Mouse (Mus musculus) ES-Bruce4 (cell line): ENCODE data around the gene Dmac2. TPM values are rescaled to one million over a fixed set of nuclear protein-coding genes. Genes with fewer than 3 reads are reported as not detected.
"Not testable (repeated sequence)": the region's sequence is repeated elsewhere in the genome, so short reads cannot be mapped to it uniquely, and the experiment has no call there.

Experiments used
- H3K27ac ChIP-seq: 2 replicates; pipeline ENCODE4 v1.5.1; 2012; ENCODE audit warnings: low read length, inconsistent platforms; ENCODE audit not compliant: insufficient read depth
- H3K27me3 ChIP-seq: 2 replicates; pipeline ENCODE4 v1.6.1; 2012; ENCODE audit warnings: mild to moderate bottlenecking, low read length, inconsistent platforms; ENCODE audit not compliant: control insufficient read depth, poor library complexity, insufficient read depth, severe bottlenecking
- H3K36me3 ChIP-seq: 2 replicates; pipeline ENCODE4 v1.6.1; 2012; ENCODE audit warnings: inconsistent platforms, mild to moderate bottlenecking, low read length, moderate library complexity; ENCODE audit not compliant: control insufficient read depth, poor library complexity, insufficient read depth, severe bottlenecking
- H3K4me1 ChIP-seq: one replicate; pipeline ENCODE4 v1.8.1; 2011; ENCODE audit warnings: low read length; ENCODE audit not compliant: control insufficient read depth, insufficient read depth
- H3K4me3 ChIP-seq: 2 replicates; pipeline ENCODE4 v1.5.1; 2011; ENCODE audit warnings: low read depth, mild to moderate bottlenecking, low read length
- H3K9ac ChIP-seq: 2 replicates; pipeline ENCODE4 v1.6.1; 2012; ENCODE audit warnings: low read depth, mild to moderate bottlenecking, inconsistent platforms; ENCODE audit not compliant: poor library complexity, severe bottlenecking
- H3K9me3 ChIP-seq: replicated peaks from 2 replicates; pipeline ENCODE4 v1.6.1; 2012; ENCODE audit warnings: mild to moderate bottlenecking, low read length, inconsistent platforms; ENCODE audit not compliant: control insufficient read depth, poor library complexity, insufficient read depth, severe bottlenecking
- CTCF ChIP-seq: IDR thresholded peaks from one replicate; pipeline ENCODE4 v1.8.1; 2011; ENCODE audit warnings: low read depth, low read length
- EP300 ChIP-seq: IDR thresholded peaks from 2 replicates; pipeline ENCODE4 v1.6.1; 2011; ENCODE audit warnings: low read depth, low read length; ENCODE audit not compliant: insufficient read depth
- POLR2A ChIP-seq: IDR thresholded peaks from one replicate; pipeline ENCODE4 v1.8.1; 2011; ENCODE audit warnings: low read length; ENCODE audit not compliant: insufficient read depth
- polyA plus RNA-seq: library from polyadenylated mRNA; stranded (reverse); fragments of >200 nt; gene quantifications from 2 replicates; pipeline ENCODE4 v1.2.4, GENCODE M21; 2011; ENCODE audit warnings: low read depth; ENCODE audit not compliant: missing spikeins, insufficient read depth, insufficient read length

The Dmac2 gene
- 32.8 and 33.4 TPM in 2 replicates for polyA plus RNA-seq

GRCm38 (mm10) chr7:25618865-25619721, at the start of gene Dmac2:
Gene Dmac2, plus strand, starts transcription at chr7:25619414.
- TF ChIP-seq EP300 (0 out of 2 replicates have a peak, but pooled peaks have one; percentile 45), CTCF (no peak)
- H3K36me3 ChIP-seq = peaks cover 8% of the 10 kb centered on the region; the same call in 1 of the 2 replicates
- no peaks in the 10 kb centered on the region for H3K4me1 ChIP-seq
- H3K9me3 ChIP-seq = no peaks in the 10 kb centered on the region
- H3K4me3 ChIP-seq = peak within 1 kb of the TSS; percentile 82
- H3K27me3 ChIP-seq = no peaks in the 10 kb centered on the region
- peak within 1 kb of the TSS; percentile 32; the same call in 1 of the 2 replicates for H3K27ac ChIP-seq
- peak within 1 kb of the TSS; percentile 80 for H3K9ac ChIP-seq

GRCm38 (mm10) chr7:25573806-25574205, 45.4 kb upstream of the Dmac2 start:
- H3K4me1 ChIP-seq, H3K9ac ChIP-seq, H3K36me3 ChIP-seq, H3K4me3 ChIP-seq, H3K27me3 ChIP-seq: not testable (repeated sequence)
- Histone ChIP-seq H3K9me3 (peaks cover 10% of the 10 kb centered on the region), H3K27ac (0 out of 2 replicates have a peak overlapping the region, but pooled peaks have one; percentile 17)

- peaks cover 4% of the 10 kb centered on the region for H3K4me1 ChIP-seq
- TF ChIP-seq EP300 (no peak), CTCF (no peak), POLR2A (no peak)
- H3K36me3 ChIP-seq = no peaks in the 10 kb centered on the region
- no peaks in the 10 kb centered on the region for H3K27me3 ChIP-seq
- H3K9me3 ChIP-seq = peaks cover 7% of the 10 kb centered on the region
- no peak overlapping the region for H3K9ac ChIP-seq
- H3K4me3 ChIP-seq = no peak overlapping the region
- no peak overlapping the region for H3K27ac ChIP-seq
Observed at GRCm38 (mm10) chr7:25575105-25575504, 44.1 kb upstream of the Dmac2 start.

- H3K27me3 ChIP-seq = no peaks in the 10 kb centered on the region
- no peak overlapping the region for H3K4me3 ChIP-seq
- no peak overlapping the region for H3K9ac ChIP-seq
- peaks cover 7% of the 10 kb centered on the region for H3K9me3 ChIP-seq
- H3K36me3 ChIP-seq = no peaks in the 10 kb centered on the region
- no peak overlapping the region for H3K27ac ChIP-seq
- TF ChIP-seq POLR2A (no peak), EP300 (peak; percentile 72)
- peaks cover 4% of the 10 kb centered on the region for H3K4me1 ChIP-seq
Observed at GRCm38 (mm10) chr7:25575870-25576269, 43.3 kb upstream of the Dmac2 start.

DNA sequence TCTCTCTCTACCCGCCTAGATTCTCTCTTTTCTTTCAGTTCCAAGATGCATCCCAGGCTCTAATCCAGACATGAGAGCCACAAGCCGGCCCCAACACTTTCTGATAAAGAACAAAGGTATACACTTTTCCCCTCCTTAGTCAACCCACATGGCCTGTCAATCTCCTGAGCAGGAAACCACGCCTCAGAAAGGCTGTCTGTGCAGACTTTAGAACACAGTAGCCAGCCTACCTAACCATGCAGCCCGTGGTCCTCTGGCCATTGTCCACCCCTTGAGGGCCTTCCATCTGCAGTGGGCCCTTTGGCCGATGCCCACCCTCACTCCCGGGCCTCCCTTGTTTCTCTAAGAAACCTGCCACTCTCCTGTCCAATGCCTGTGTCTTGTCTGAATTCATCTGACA, 42.9 kb upstream of the Dmac2 start:
- H3K36me3 ChIP-seq, H3K9me3 ChIP-seq, H3K27ac ChIP-seq, H3K4me3 ChIP-seq, H3K27me3 ChIP-seq, H3K4me1 ChIP-seq, H3K9ac ChIP-seq: not testable (repeated sequence)

DNA sequence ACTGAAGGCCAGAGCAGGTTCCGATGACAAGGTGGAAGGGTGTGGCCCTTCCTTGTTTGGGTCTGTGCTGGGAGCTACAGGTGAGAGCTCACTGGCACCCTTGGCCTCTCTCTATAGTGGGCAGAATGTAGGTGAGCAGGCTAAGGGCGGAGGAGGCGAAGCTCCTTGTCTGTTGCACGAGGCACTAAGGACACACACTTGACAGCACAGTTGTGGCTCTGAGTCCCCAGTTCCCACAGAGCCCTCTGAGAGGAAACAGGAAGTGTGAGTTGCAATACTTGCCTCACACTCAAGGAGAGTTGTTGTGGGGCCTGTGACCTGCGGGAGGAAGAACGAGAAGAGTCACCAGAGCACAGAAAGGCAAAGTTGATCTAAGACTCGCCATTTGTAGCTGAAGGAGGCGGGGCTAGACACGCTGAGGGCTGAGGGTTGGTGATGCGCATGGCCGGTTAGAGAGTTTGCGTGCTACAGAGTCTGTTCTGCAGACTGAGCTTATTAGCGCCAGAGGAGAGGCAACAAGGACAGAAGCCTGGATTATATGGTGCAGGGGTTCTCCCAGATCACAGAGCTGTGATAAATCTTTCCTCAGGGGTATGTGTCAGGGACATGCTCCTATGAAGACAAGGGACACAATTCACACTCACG, 42.3 kb upstream of the Dmac2 start:
- H3K36me3 ChIP-seq, H3K4me1 ChIP-seq, H3K27me3 ChIP-seq, H3K4me3 ChIP-seq, H3K9me3 ChIP-seq, H3K9ac ChIP-seq, H3K27ac ChIP-seq: not testable (repeated sequence)
